Mouse (Mus musculus): ENCODE results near the gene Icam1. TPM values are rescaled to one million over a fixed set of nuclear protein-coding genes. Genes with fewer than 3 reads are reported as not detected.

Icam1 gene
- polyA plus RNA-seq, 1 experiment: 0.58 TPM

GRCm38 (mm10) chr9:21067006-21067684, 51.4 kb downstream of the Icam1 start, which contains the start of gene Zglp1:
TSS of gene Zglp1 (minus strand) at chr9:21067093.
- TF ChIP-seq GATA1 (IDR thresholded peaks at IDR 0.05; ENCODE audit: low read length): no peak

- TF ChIP-seq GATA1 (IDR thresholded peaks at IDR 0.05; ENCODE audit: low read length): no peak
Observed at GRCm38 (mm10) chr9:21072641-21073040, 56.9 kb downstream of the Icam1 start.

GRCm38 (mm10) chr9:21073044-21073840, 57.5 kb downstream of the Icam1 start, which contains the start of the genes Gm49373 and Fdx1l:
TSS of gene Gm49373 (minus strand) at chr9:21073096.
TSS of gene Fdx1l (minus strand) at chr9:21073614.
- TF ChIP-seq GATA1 (IDR thresholded peaks at IDR 0.05; ENCODE audit: low read length): no peak

- TF ChIP-seq GATA1 (IDR thresholded peaks at IDR 0.05; ENCODE audit: low read length): no peak
Observed at GRCm38 (mm10) chr9:21074173-21074572, 58.4 kb downstream of the Icam1 start.

- no peak for TF ChIP-seq GATA1 (IDR thresholded peaks at IDR 0.05; ENCODE audit: low read length)
Observed at GRCm38 (mm10) chr9:21075625-21076024, 59.8 kb downstream of the Icam1 start.

Other genes with a start within 250 kb of the Icam1 start
- gene Col5a3, start 200.9 kb upstream of the Icam1 start, polyA plus RNA-seq (2012): not detected in 2 replicates
- not detected in 2 replicates for gene Rdh8, start 197.5 kb upstream of the Icam1 start, polyA plus RNA-seq (2012)
- not detected in 2 replicates for gene A230050P20Rik, start 147.3 kb upstream of the Icam1 start, polyA plus RNA-seq (2012)
- 3.5 and 4.1 TPM in 2 replicates for gene Angptl6, start 136.3 kb upstream of the Icam1 start, polyA plus RNA-seq (2012)
- gene Ppan, start 127.8 kb upstream of the Icam1 start, polyA plus RNA-seq (2012): 341 and 357 TPM in 2 replicates
- 613 and 834 TPM in 2 replicates for gene Eif3g, start 117.4 kb upstream of the Icam1 start, polyA plus RNA-seq (2012)
- gene Dnmt1, start 56.1 kb upstream of the Icam1 start, polyA plus RNA-seq (2012): 152 and 172 TPM in 2 replicates
- gene S1pr2, start 39.2 kb upstream of the Icam1 start, polyA plus RNA-seq (2012): 1.4 and 1.6 TPM in 2 replicates
- 88.1 and 110 TPM in 2 replicates for gene Mrpl4, start 13.2 kb upstream of the Icam1 start, polyA plus RNA-seq (2012)
- 16.7 and 26.1 TPM in 2 replicates for gene Icam4, start 13.4 kb downstream of the Icam1 start, polyA plus RNA-seq (2012)
- gene Icam5, start 16.1 kb downstream of the Icam1 start, polyA plus RNA-seq (2012): 0.52 and 0.62 TPM in 2 replicates
- 2.0 and 4.4 TPM in 2 replicates for gene Zglp1, start 51.1 kb downstream of the Icam1 start, polyA plus RNA-seq (2012)
- 0.67 and 0.73 TPM in 2 replicates for gene Gm49373, start 57.1 kb downstream of the Icam1 start, polyA plus RNA-seq (2012)
- gene Fdx1l, start 57.6 kb downstream of the Icam1 start, polyA plus RNA-seq (2012): 39.6 and 44.3 TPM in 2 replicates
- gene Gm38431, start 76.0 kb downstream of the Icam1 start, polyA plus RNA-seq (2012): 422 and 499 TPM in 2 replicates
- 0.84 and 2.5 TPM in 2 replicates for gene Raver1, start 76.0 kb downstream of the Icam1 start, polyA plus RNA-seq (2012)
- gene Tyk2, start 115.3 kb downstream of the Icam1 start, polyA plus RNA-seq (2012): 16.0 and 16.3 TPM in 2 replicates
- 216 and 275 TPM in 2 replicates for gene Cdc37, start 134.0 kb downstream of the Icam1 start, polyA plus RNA-seq (2012)
- 3.6 and 3.9 TPM in 2 replicates for gene Pde4a, start 149.7 kb downstream of the Icam1 start, polyA plus RNA-seq (2012)
- gene Keap1, start 223.4 kb downstream of the Icam1 start, polyA plus RNA-seq (2012): 79.1 and 86.5 TPM in 2 replicates
- gene S1pr5, start 232.5 kb downstream of the Icam1 start, polyA plus RNA-seq (2012): not detected in 2 replicates
- gene Atg4d, start 249.3 kb downstream of the Icam1 start, polyA plus RNA-seq (2012): 25.8 and 27.7 TPM in 2 replicates